Mouse (Mus musculus): ENCODE results near the gene Psmd1. TPM values are rescaled to one million over a fixed set of nuclear protein-coding genes. Genes with fewer than 3 reads are reported as not detected.
A peak's percentile ranks its signal among the peaks of the same experiment; 100 is the strongest.

The Psmd1 gene
- total RNA-seq, 2 experiments from 2014 or later: 83.6 to 84.7 TPM

GRCm38 (mm10) chr1:86058856-86059769 lies 5.1 kb upstream of the Psmd1 start:
- peak; percentile 77 for ATAC-seq (replicated peaks; ENCODE audit: low FRiP score, poor library complexity, severe bottlenecking)

- ATAC-seq (replicated peaks; ENCODE audit: low FRiP score, poor library complexity, severe bottlenecking): no peak
Measured at GRCm38 (mm10) chr1:86062523-86062922, 1.7 kb upstream of the Psmd1 start.

- ATAC-seq (replicated peaks; ENCODE audit: low FRiP score, poor library complexity, severe bottlenecking): no peak
Measured at GRCm38 (mm10) chr1:86076565-86076964, 12.4 kb downstream of the Psmd1 start.

- no peak for ATAC-seq (replicated peaks; ENCODE audit: low FRiP score, poor library complexity, severe bottlenecking)
Measured at GRCm38 (mm10) chr1:86094413-86094812, 30.2 kb downstream of the Psmd1 start.

- ATAC-seq (replicated peaks; ENCODE audit: low FRiP score, poor library complexity, severe bottlenecking): no peak
Measured at GRCm38 (mm10) chr1:86105054-86105453, 40.9 kb downstream of the Psmd1 start.

- ATAC-seq (replicated peaks; ENCODE audit: low FRiP score, poor library complexity, severe bottlenecking): no peak
Measured at GRCm38 (mm10) chr1:86111779-86112178, 47.6 kb downstream of the Psmd1 start, which contains the start of gene Htr2b. Htr2b (minus strand) TSS chr1:86111970.

GRCm38 (mm10) chr1:86114141-86114540 lies 50.0 kb downstream of the Psmd1 start:
- ATAC-seq (replicated peaks; ENCODE audit: low FRiP score, poor library complexity, severe bottlenecking): no peak

GRCm38 (mm10) chr1:86119549-86119948 lies 55.4 kb downstream of the Psmd1 start:
- ATAC-seq (replicated peaks; ENCODE audit: low FRiP score, poor library complexity, severe bottlenecking): no peak

GRCm38 (mm10) chr1:86126036-86126435 lies 61.8 kb downstream of the Psmd1 start:
- no peak for ATAC-seq (replicated peaks; ENCODE audit: low FRiP score, poor library complexity, severe bottlenecking)

GRCm38 (mm10) chr1:86133337-86133736 lies 69.2 kb downstream of the Psmd1 start, which contains the start of gene Gm21972:
Gm21972 (plus strand) TSS chr1:86133637.
- no peak for ATAC-seq (replicated peaks; ENCODE audit: low FRiP score, poor library complexity, severe bottlenecking)

GRCm38 (mm10) chr1:86135315-86135714 lies 71.1 kb downstream of the Psmd1 start:
- no peak for ATAC-seq (replicated peaks; ENCODE audit: low FRiP score, poor library complexity, severe bottlenecking)

GRCm38 (mm10) chr1:86141081-86141480 lies 76.9 kb downstream of the Psmd1 start:
- no peak for ATAC-seq (replicated peaks; ENCODE audit: low FRiP score, poor library complexity, severe bottlenecking)

- ATAC-seq (replicated peaks; ENCODE audit: low FRiP score, poor library complexity, severe bottlenecking): no peak
Measured at GRCm38 (mm10) chr1:86143165-86143564, 79.0 kb downstream of the Psmd1 start.

- ATAC-seq (replicated peaks; ENCODE audit: low FRiP score, poor library complexity, severe bottlenecking): no peak
Measured at GRCm38 (mm10) chr1:86144001-86144944, 80.1 kb downstream of the Psmd1 start.

GRCm38 (mm10) chr1:86146293-86146692 lies 82.1 kb downstream of the Psmd1 start:
- no peak for ATAC-seq (replicated peaks; ENCODE audit: low FRiP score, poor library complexity, severe bottlenecking)

GRCm38 (mm10) chr1:86147557-86147956 lies 83.4 kb downstream of the Psmd1 start:
- ATAC-seq (replicated peaks; ENCODE audit: low FRiP score, poor library complexity, severe bottlenecking): no peak

GRCm38 (mm10) chr1:86148161-86148560 lies 84.0 kb downstream of the Psmd1 start:
- ATAC-seq (replicated peaks; ENCODE audit: low FRiP score, poor library complexity, severe bottlenecking): no peak

GRCm38 (mm10) chr1:86150929-86151328 lies 86.7 kb downstream of the Psmd1 start:
- ATAC-seq (replicated peaks; ENCODE audit: low FRiP score, poor library complexity, severe bottlenecking): no peak

GRCm38 (mm10) chr1:86151376-86151775 lies 87.2 kb downstream of the Psmd1 start:
- ATAC-seq (replicated peaks; ENCODE audit: low FRiP score, poor library complexity, severe bottlenecking): no peak

GRCm38 (mm10) chr1:86152618-86153017 lies 88.4 kb downstream of the Psmd1 start:
- no peak for ATAC-seq (replicated peaks; ENCODE audit: low FRiP score, poor library complexity, severe bottlenecking)
